ENCODE assay signal across 11 mouse cellular contexts in genomic region chr4:134628575-134629384, GRCm38 (mm10).
DNase-seq lines count a peak whose midpoint lies in the region; ATAC-seq lines count a peak whose summit lies in the region.
"Had no signal": no experiment of that assay in that cellular context is flagged by ENCODE, and none has a peak within 500 bp of the region (broad histone marks: within the 10 kb centered on the region; RNA-seq: fewer than 3 reads in every experiment).

No protein-coding gene starts in this region.

- H3K27me3 ChIP-seq in kidney, embryonic 14.5 days (ENCODE audit: control insufficient read depth, insufficient read depth, low read length), result no peaks in the 10 kb centered on the region
- no peaks in the 10 kb centered on the region for H3K27me3 ChIP-seq in kidney, embryonic 16.5 days (ENCODE audit: insufficient read depth, low read length)
- H3K27me3 ChIP-seq: limb, embryonic 15.5 days had no signal

- WGBS in kidney, embryonic 14.5 days, result 45% methylated on average over 10 of the region's 10 CpGs
- 47% methylated on average over 10 of the region's 10 CpGs for WGBS in kidney, embryonic 16.5 days

- H3K4me2 ChIP-seq in kidney, embryonic 14.5 days (replicated peaks; ENCODE audit: low read depth, low read length), result no peak overlapping the region
- H3K4me2 ChIP-seq in kidney, embryonic 16.5 days (replicated peaks; ENCODE audit: low read depth, low read length), result no peak overlapping the region
- H3K4me2 ChIP-seq: limb, embryonic 15.5 days had no signal

- no peak overlapping the region for H3K27ac ChIP-seq in kidney, embryonic 14.5 days (ENCODE audit: low read depth, low read length)
- H3K27ac ChIP-seq in kidney, embryonic 16.5 days (ENCODE audit: low read length), result no peak overlapping the region
- H3K27ac ChIP-seq: limb, embryonic 15.5 days had no signal

- H3K4me1 ChIP-seq in kidney, embryonic 14.5 days (ENCODE audit: control insufficient read depth, insufficient read depth, low read length), result peaks cover 24% of the 10 kb centered on the region
- peaks cover 41% of the 10 kb centered on the region for H3K4me1 ChIP-seq in kidney, embryonic 16.5 days (ENCODE audit: insufficient read depth, low read length)

- no peak for ATAC-seq in kidney, embryonic 14.5 days (ENCODE audit: low FRiP score, low TSS enrichment)
- ATAC-seq in kidney, embryonic 16.5 days (ENCODE audit: low FRiP score, low TSS enrichment), result no peak
- ATAC-seq in granulocyte monocyte progenitor cell, adult 5-6 weeks (replicated peaks; ENCODE audit: poor library complexity, severe bottlenecking), result peak; percentile 40
- ATAC-seq in megakaryocyte-erythroid progenitor cell, adult 5-6 weeks (replicated peaks; ENCODE audit: low FRiP score, low TSS enrichment, poor library complexity, severe bottlenecking), result no peak
- ATAC-seq: midbrain, embryonic 16.5 days had no signal

- H3K9me3 ChIP-seq in kidney, embryonic 14.5 days (ENCODE audit: control insufficient read depth, low read length), result no peaks in the 10 kb centered on the region
- no peaks in the 10 kb centered on the region; the same call in 1 of the 2 replicates for H3K9me3 ChIP-seq in kidney, embryonic 16.5 days (ENCODE audit: low read length)
- H3K9me3 ChIP-seq: limb, embryonic 15.5 days had no signal

- H3K4me3 ChIP-seq in kidney, embryonic 14.5 days (ENCODE audit: low read length), result no peak overlapping the region
- H3K4me3 ChIP-seq in kidney, embryonic 16.5 days (ENCODE audit: low read length), result no peak overlapping the region
- H3K4me3 ChIP-seq: limb, embryonic 15.5 days had no signal

- no peaks in the 10 kb centered on the region for H3K36me3 ChIP-seq in kidney, embryonic 14.5 days (ENCODE audit: control insufficient read depth, insufficient read depth, low read length)
- no peaks in the 10 kb centered on the region for H3K36me3 ChIP-seq in kidney, embryonic 16.5 days (ENCODE audit: insufficient read depth, low read length)
- H3K36me3 ChIP-seq: limb, embryonic 15.5 days had no signal

- H3K9ac ChIP-seq in kidney, embryonic 14.5 days (ENCODE audit: low read depth, low read length), result 0 out of 2 replicates have a peak overlapping the region, but pooled peaks have one; percentile 18
- H3K9ac ChIP-seq in kidney, embryonic 16.5 days (replicated peaks; ENCODE audit: low read length), result no peak overlapping the region
- H3K9ac ChIP-seq: limb, embryonic 15.5 days had no signal

- peak; percentile 90 for DNase-seq in ES-CJ7 (ENCODE audit: low read depth, low spot score)
- DNase-seq in heart, postnatal 4 days, result peak; percentile 58
- DNase-seq in cerebellum, adult 9-10 months, result no peak
- no peak for DNase-seq in adrenal gland, adult 8-10 months
- DNase-seq: cerebellum, adult 11-12 months had no signal

Comparison
In these comparisons a context has a peak if more than half of its experiments do, and no peak if none do; other contexts are left out.
1. DNase-seq: peak in ES-CJ7 (single experiment) and heart, postnatal 4 days (single experiment); none in cerebellum, adult 9-10 months (single experiment) and adrenal gland, adult 8-10 months (single experiment).